Comparison of ENCODE assay signal across 8 mouse cellular contexts in the genomic region with DNA sequence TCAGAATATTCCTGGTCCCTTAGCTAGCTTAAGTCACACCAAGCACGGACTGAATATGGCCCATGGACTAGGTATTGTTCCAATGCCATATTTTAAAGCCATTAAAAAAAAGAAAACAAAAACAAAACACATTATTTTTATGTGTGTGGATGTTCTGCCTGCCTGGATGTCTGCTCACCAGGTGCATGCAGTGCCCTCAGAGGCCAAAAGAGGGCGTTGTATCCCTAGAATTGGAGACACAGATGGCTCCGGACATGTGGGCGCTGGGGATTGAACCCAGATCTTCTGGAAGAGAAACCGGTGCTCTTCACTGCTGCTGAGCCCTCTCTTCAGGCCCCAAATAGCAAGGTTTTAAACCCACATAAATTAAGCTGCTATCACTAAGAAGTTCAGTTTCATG. TPM values are rescaled to one million over a fixed set of nuclear protein-coding genes. Genes with fewer than 3 reads are reported as not detected.
DNase-seq lines count a peak whose midpoint lies in the region; TF ChIP-seq lines count a peak whose summit lies in the region.

No protein-coding gene starts in this region.

- 64% methylated on average over 5 of the region's 5 CpGs for WGBS in cerebellum, adult 2 months

- no peak overlapping the region for H3K4me3 ChIP-seq in cerebellum, adult 2 months (replicated peaks; ENCODE audit: insufficient read depth, low read depth, low read length)

- DNase-seq in cerebellum, adult 2 months = no peak
- no peak for DNase-seq in cerebellum, adult 9-10 months
- peak; percentile 56 for DNase-seq in left cerebral cortex, postnatal 4 days
- DNase-seq in left cerebral cortex, adult 11 months (ENCODE audit: low spot score) = no peak
- DNase-seq in NIH3T3 (ENCODE audit: low read depth) = peak; percentile 36
- DNase-seq in lung, postnatal 14 days = peak; percentile 41
- no peak for DNase-seq in gastrocnemius, adult 8-10 months (ENCODE audit: low spot score in 2 of 2)
- DNase-seq in ovary, postnatal 10 days (ENCODE audit: low spot score) = no peak

- TF ChIP-seq CTCF in cerebellum, adult 2 months (IDR thresholded peaks at IDR 0.05; ENCODE audit: borderline replicate concordance, insufficient read depth, low read depth, low read length) = peak; percentile 50; the same call in 1 of the 2 replicates

- no peaks in the 10 kb centered on the region for H3K27me3 ChIP-seq in cerebellum, adult 2 months (ENCODE audit: control insufficient read depth, insufficient read depth, low read length)

- intact Hi-C loops in left cerebral cortex, postnatal 4 days (cut with DNase I) = loop anchor here (5.0 kb wide), 1 partner anchor 39 kb away; no protein-coding TSS in a partner anchor

- H3K4me1 ChIP-seq in cerebellum, adult 2 months (ENCODE audit: control insufficient read depth, insufficient read depth, low read length) = peaks cover 2% of the 10 kb centered on the region

- no peak overlapping the region for H3K27ac ChIP-seq in cerebellum, adult 2 months (ENCODE audit: insufficient read depth, low read length)

- TF ChIP-seq POLR2A in cerebellum, adult 2 months (IDR thresholded peaks at IDR 0.05; ENCODE audit: borderline replicate concordance, insufficient read depth, low read length) = no peak

RNA-seq across cellular contexts. Expression of a gene that starts 9.9 kb away (rescaled TPM):
- polyA plus RNA-seq in cerebellum, adult 2 months (2012; rRNA removed) = 97.4 and 108 TPM in 2 replicates
- 100 to 1,000 TPM; 623 to 643 TPM for total RNA-seq in left cerebral cortex, postnatal 4 days (2021)
- total RNA-seq in gastrocnemius, adult 8-10 months (2022) = 1 to 10 TPM; 2.9 to 4.0 (median 3.4) TPM

RNA-seq across cellular contexts. Expression of a gene that starts 14.0 kb away (rescaled TPM):
- polyA plus RNA-seq in cerebellum, adult 2 months (2012; rRNA removed) = 10.7 and 13.0 TPM in 2 replicates
- 10 to 100 TPM; 86.0 to 87.5 TPM for total RNA-seq in left cerebral cortex, postnatal 4 days (2021)
- under 1 TPM in 2 of 4 experiments, not detected in 2; 0.20 to 0.39 TPM for total RNA-seq in gastrocnemius, adult 8-10 months (2022)

RNA-seq across cellular contexts. Expression of a gene that starts 33.2 kb away (rescaled TPM):
- 52.7 and 53.9 TPM in 2 replicates for polyA plus RNA-seq in cerebellum, adult 2 months (2012; rRNA removed)
- 10 to 100 TPM; 73.8 to 78.8 TPM for total RNA-seq in left cerebral cortex, postnatal 4 days (2021)
- 1 to 10 TPM; 6.9 to 9.7 (median 9.4) TPM for total RNA-seq in gastrocnemius, adult 8-10 months (2022)

RNA-seq across cellular contexts. Expression of a gene that starts 35.4 kb away (rescaled TPM):
- polyA plus RNA-seq in cerebellum, adult 2 months (2012; rRNA removed) = 66.8 and 67.2 TPM in 2 replicates
- total RNA-seq in left cerebral cortex, postnatal 4 days (2021) = 10 to 100 TPM; 62.5 to 66.8 TPM
- 100 to 1,000 TPM; 476 to 539 (median 493) TPM for total RNA-seq in gastrocnemius, adult 8-10 months (2022)

RNA-seq across cellular contexts. Expression of a gene that starts 51.1 kb away (rescaled TPM):
- 9.3 and 9.8 TPM in 2 replicates for polyA plus RNA-seq in cerebellum, adult 2 months (2012; rRNA removed)
- total RNA-seq in left cerebral cortex, postnatal 4 days (2021) = 1 to 10 TPM; 6.4 to 7.2 TPM
- total RNA-seq in gastrocnemius, adult 8-10 months (2022) = 1 to 10 TPM in 1 of 4 experiments, under 1 TPM in 3; 0.61 to 1.1 (median 0.79) TPM

Comparison
In these comparisons a context has a peak if more than half of its experiments do, and no peak if none do; other contexts are left out.
1. DNase-seq: peak in left cerebral cortex, postnatal 4 days (single experiment), NIH3T3 (single experiment) and lung, postnatal 14 days (single experiment); none in cerebellum, adult 2 months (0 of 2), cerebellum, adult 9-10 months (single experiment), left cerebral cortex, adult 11 months (single experiment), gastrocnemius, adult 8-10 months (0 of 2) and ovary, postnatal 10 days (single experiment).
2. RNA of a gene that starts 9.9 kb away (total RNA-seq): 623 to 643 TPM in left cerebral cortex, postnatal 4 days; 2.9 to 4.0 TPM in gastrocnemius, adult 8-10 months; every median in the first group is over 100 times any median in the second.
3. RNA of a gene that starts 14.0 kb away (total RNA-seq): 86.0 to 87.5 TPM in left cerebral cortex, postnatal 4 days; 0.20 to 0.39 TPM in gastrocnemius, adult 8-10 months; every median in the first group is over 10 times any median in the second.
4. RNA of a gene that starts 33.2 kb away (total RNA-seq): 73.8 to 78.8 TPM in left cerebral cortex, postnatal 4 days; 6.9 to 9.7 TPM in gastrocnemius, adult 8-10 months; every median in the first group is over 4 times any median in the second.